Mouse (Mus musculus) thymus, postnatal 14 days (tissue): Measurements from ENCODE around the gene Snx6.
A peak's percentile ranks its signal among the peaks of the same experiment; 100 is the strongest.
"Not testable (repeated sequence)": the region's sequence is repeated elsewhere in the genome, so short reads cannot be mapped to it uniquely, and the experiment has no call there.

Experiments
- DNase-seq: peaks from one replicate; pipeline ENCODE4 v3.0.0; 2021

Snx6 gene

GRCm38 (mm10) chr12:54796516-54797195 is 1.2 kb upstream of the Snx6 start:
- DNase-seq, result no peak

GRCm38 (mm10) chr12:54794392-54794791 is 1.1 kb downstream of the Snx6 start:
- DNase-seq, result peak; percentile 16

GRCm38 (mm10) chr12:54791465-54791864 is 4.0 kb downstream of the Snx6 start:
- DNase-seq, result no peak

- no peak for DNase-seq
Measured at GRCm38 (mm10) chr12:54789346-54790143, 6.0 kb downstream of the Snx6 start.

GRCm38 (mm10) chr12:54763624-54764023 is 31.9 kb downstream of the Snx6 start:
- no peak for DNase-seq

GRCm38 (mm10) chr12:54760676-54761075 is 34.8 kb downstream of the Snx6 start:
- no peak for DNase-seq

- DNase-seq, result no peak
Measured at GRCm38 (mm10) chr12:54758846-54759245, 36.7 kb downstream of the Snx6 start.

GRCm38 (mm10) chr12:54748647-54749046 is 46.9 kb downstream of the Snx6 start:
- no peak for DNase-seq

- peak; percentile 40 for DNase-seq
Measured at GRCm38 (mm10) chr12:54738661-54739243, 56.8 kb downstream of the Snx6 start.

GRCm38 (mm10) chr12:54737891-54738660 is 57.4 kb downstream of the Snx6 start:
- not testable (repeated sequence) for DNase-seq

- DNase-seq, result peak; percentile 74
Measured at GRCm38 (mm10) chr12:54734307-54735131, 61.0 kb downstream of the Snx6 start.

- DNase-seq, result not testable (repeated sequence)
Measured at GRCm38 (mm10) chr12:54729140-54730059, 66.1 kb downstream of the Snx6 start.

GRCm38 (mm10) chr12:54718871-54719786 is 76.4 kb downstream of the Snx6 start:
- not testable (repeated sequence) for DNase-seq

GRCm38 (mm10) chr12:54717516-54717915 is 78.0 kb downstream of the Snx6 start:
- not testable (repeated sequence) for DNase-seq

- DNase-seq, result peak; percentile 79
Measured at GRCm38 (mm10) chr12:54713822-54714626, 81.5 kb downstream of the Snx6 start.

GRCm38 (mm10) chr12:54710494-54710879 is 85.0 kb downstream of the Snx6 start:
- DNase-seq, result peak; percentile 52

GRCm38 (mm10) chr12:54709691-54710493 is 85.6 kb downstream of the Snx6 start:
- peak; percentile 5 for DNase-seq

GRCm38 (mm10) chr12:54699394-54699793 is 96.1 kb downstream of the Snx6 start:
- DNase-seq, result no peak
